Comparison of ENCODE assay signal across 8 mouse cellular contexts in genomic region chr13:45965594-45966432, GRCm38 (mm10). TPM values are rescaled to one million over a fixed set of nuclear protein-coding genes. Genes with fewer than 3 reads are reported as not detected.
DNase-seq lines count a peak whose midpoint lies in the region; ATAC-seq and TF ChIP-seq lines count a peak whose summit lies in the region.

No protein-coding gene starts in this region.

- peaks cover 8% of the 10 kb centered on the region; the same call in 1 of the 2 replicates for H3K4me1 ChIP-seq in kidney, adult 2 months (ENCODE audit: control insufficient read depth, insufficient read depth, low read length)
- peaks cover 26% of the 10 kb centered on the region for H3K4me1 ChIP-seq in embryonic facial prominence, embryonic 12.5 days
- H3K4me1 ChIP-seq in hindbrain, embryonic 13.5 days (replicated peaks), result peaks cover 37% of the 10 kb centered on the region
- H3K4me1 ChIP-seq in liver, embryonic 13.5 days (replicated peaks), result peaks cover 32% of the 10 kb centered on the region

- H3K4me2 ChIP-seq in embryonic facial prominence, embryonic 12.5 days (replicated peaks), result peak overlapping the region; percentile 83
- peak overlapping the region; percentile 87 for H3K4me2 ChIP-seq in hindbrain, embryonic 13.5 days
- peak overlapping the region; percentile 99 for H3K4me2 ChIP-seq in liver, embryonic 13.5 days

- H3K9ac ChIP-seq in embryonic facial prominence, embryonic 12.5 days, result peak overlapping the region; percentile 85
- peak overlapping the region; percentile 97 for H3K9ac ChIP-seq in hindbrain, embryonic 13.5 days
- H3K9ac ChIP-seq in liver, embryonic 13.5 days, result peak overlapping the region; percentile 70

- H3K4me3 ChIP-seq in kidney, adult 2 months (ENCODE audit: insufficient read depth, low read depth, low read length), result peak overlapping the region; percentile 99
- H3K4me3 ChIP-seq in embryonic facial prominence, embryonic 12.5 days, result peak overlapping the region; percentile 83
- peak overlapping the region; percentile 90 for H3K4me3 ChIP-seq in hindbrain, embryonic 13.5 days
- H3K4me3 ChIP-seq in liver, embryonic 13.5 days (replicated peaks), result peak overlapping the region; percentile 84

- no peaks in the 10 kb centered on the region for H3K9me3 ChIP-seq in embryonic facial prominence, embryonic 12.5 days
- no peaks in the 10 kb centered on the region for H3K9me3 ChIP-seq in hindbrain, embryonic 13.5 days
- no peaks in the 10 kb centered on the region for H3K9me3 ChIP-seq in liver, embryonic 13.5 days (replicated peaks)

- under 1% methylated on average over 41 of the region's 41 CpGs for WGBS in kidney, adult 2 months
- WGBS in embryonic facial prominence, embryonic 12.5 days, result under 1% methylated on average over 41 of the region's 41 CpGs
- under 1% methylated on average over 41 of the region's 41 CpGs for WGBS in hindbrain, embryonic 13.5 days
- WGBS in liver, embryonic 13.5 days (ENCODE audit: insufficient replicate concordance), result under 1% methylated on average over 41 of the region's 41 CpGs

- peak; percentile 59 for DNase-seq in kidney, adult 2 months
- DNase-seq in kidney, adult 11 months, result no peak
- DNase-seq in NIH3T3 (ENCODE audit: low read depth), result peak; percentile 68
- peak; percentile 4 for DNase-seq in liver, embryonic 13.5 days
- DNase-seq in natural killer cell, adult 2 months (ENCODE audit: low spot score in 2 of 2), result peak; percentile 4 to 25
- DNase-seq in thymus, postnatal 25 days, result peak; percentile 27

- 0 out of 2 replicates have a peak, but pooled peaks have one; percentile 19 for TF ChIP-seq CTCF in kidney, adult 2 months (conservative IDR thresholded peaks at IDR 0.05; ENCODE audit: insufficient read depth, insufficient read length, low read depth, low read length)

- H3K27ac ChIP-seq in kidney, adult 2 months (ENCODE audit: insufficient read depth, low read depth, low read length), result peak overlapping the region; percentile 84
- H3K27ac ChIP-seq in embryonic facial prominence, embryonic 12.5 days, result peak overlapping the region; percentile 93
- H3K27ac ChIP-seq in hindbrain, embryonic 13.5 days, result peak overlapping the region; percentile 98
- peak overlapping the region; percentile 75 for H3K27ac ChIP-seq in liver, embryonic 13.5 days

- no peak for TF ChIP-seq POLR2A in kidney, adult 2 months (IDR thresholded peaks at IDR 0.05; ENCODE audit: low read depth, low read length)

- peak; percentile 17; the same call in 1 of the 2 replicates for ATAC-seq in embryonic facial prominence, embryonic 12.5 days (ENCODE audit: insufficient number of reproducible peaks, insufficient read depth, low FRiP score, low TSS enrichment)
- peak; percentile 8; the same call in 1 of the 2 replicates for ATAC-seq in hindbrain, embryonic 13.5 days (ENCODE audit: low FRiP score)
- ATAC-seq in liver, embryonic 13.5 days (ENCODE audit: low read depth), result peak; percentile 25

- no peaks in the 10 kb centered on the region for H3K27me3 ChIP-seq in kidney, adult 2 months (replicated peaks; ENCODE audit: control insufficient read depth, insufficient read depth, low read length)
- 0 out of 2 replicates have a peak, but pooled peaks cover 3% of the 10 kb centered on the region for H3K27me3 ChIP-seq in embryonic facial prominence, embryonic 12.5 days
- H3K27me3 ChIP-seq in hindbrain, embryonic 13.5 days, result peaks cover 3% of the 10 kb centered on the region; the same call in 1 of the 2 replicates
- no peaks in the 10 kb centered on the region for H3K27me3 ChIP-seq in liver, embryonic 13.5 days

- H3K36me3 ChIP-seq in kidney, adult 2 months (ENCODE audit: control insufficient read depth, insufficient read depth, low read length), result no peaks in the 10 kb centered on the region; the same call in 1 of the 2 replicates
- H3K36me3 ChIP-seq in embryonic facial prominence, embryonic 12.5 days, result no peaks in the 10 kb centered on the region
- H3K36me3 ChIP-seq in hindbrain, embryonic 13.5 days, result no peaks in the 10 kb centered on the region
- no peaks in the 10 kb centered on the region for H3K36me3 ChIP-seq in liver, embryonic 13.5 days

RNA-seq across cellular contexts. Expression of gene Atxn1, which starts 1.0 kb away (rescaled TPM):
- 15.0 and 17.9 TPM in 2 replicates for polyA plus RNA-seq in kidney, adult 2 months (2012; rRNA removed)
- 3.5 and 4.6 TPM in 2 replicates for polyA plus RNA-seq in embryonic facial prominence, embryonic 12.5 days (2016; fragmentation: Nextera tagmentation; extraction: Ambion mirVana)
- 7.5 and 8.1 TPM in 2 replicates for polyA plus RNA-seq in hindbrain, embryonic 13.5 days (2015; fragmentation: Nextera tagmentation; extraction: Ambion mirVana)
- 1.5 and 1.8 TPM in 2 replicates for polyA plus RNA-seq in liver, embryonic 13.5 days (2015; fragmentation: Nextera tagmentation; extraction: Ambion mirVana)
